Mouse (Mus musculus) layer of hippocampus, postnatal 10 days (tissue): ENCODE measurements around the gene Sstr5. TPM values are rescaled to one million over a fixed set of nuclear protein-coding genes. Genes with fewer than 3 reads are reported as not detected.
A peak's percentile ranks its signal among the peaks of the same experiment; 100 is the strongest.

Experiments used
- DNase-seq, 2 experiments: peaks; one replicate each; pipeline ENCODE4 v3.0.0; 2021; ENCODE audit warnings: low spot score in 2 of 2
- long read RNA-seq: library from polyadenylated mRNA; stranded (forward); transcript quantifications from one replicate; pipeline ENCODE4 v2.0.0, GENCODE M21; 2023
- total RNA-seq, 2 experiments: library from RNA; stranded (reverse); gene quantifications; 2 replicates each; pipeline ENCODE4 v1.2.3; 2021

Sstr5 gene
- under 1 TPM; 0.18 to 0.38 TPM for total RNA-seq
- long read RNA-seq, result 0 reads

GRCm38 (mm10) chr17:25497013-25497412 is at the start of gene Sstr5:
Gene Sstr5, minus strand, starts transcription at chr17:25497288.
- DNase-seq, result no peak

- no peak for DNase-seq
These were observed 44.7 kb upstream of the Sstr5 start for GRCm38 (mm10) chr17:25541768-25542167.

GRCm38 (mm10) chr17:25540731-25541130 is 43.6 kb upstream of the Sstr5 start:
- DNase-seq, result no peak

- DNase-seq, result peak in 1 of 2 experiments; percentile 47
These were observed 42.1 kb upstream of the Sstr5 start for GRCm38 (mm10) chr17:25538945-25539875.

- DNase-seq, result peak; percentile 31 to 52
These were observed 33.4 kb upstream of the Sstr5 start for GRCm38 (mm10) chr17:25530357-25531022.

GRCm38 (mm10) chr17:25522080-25522479 is 25.0 kb upstream of the Sstr5 start:
- no peak for DNase-seq

GRCm38 (mm10) chr17:25520492-25520891 is 23.4 kb upstream of the Sstr5 start:
- peak; percentile 33 to 38 for DNase-seq

GRCm38 (mm10) chr17:25519511-25519910 is 22.4 kb upstream of the Sstr5 start:
- DNase-seq, result peak; percentile 43 to 58

- peak; percentile 60 to 71 for DNase-seq
These were observed 21.1 kb upstream of the Sstr5 start for GRCm38 (mm10) chr17:25518144-25518543.

GRCm38 (mm10) chr17:25516315-25516714 is 19.2 kb upstream of the Sstr5 start:
- no peak for DNase-seq

- no peak for DNase-seq
These were observed 17.0 kb upstream of the Sstr5 start for GRCm38 (mm10) chr17:25514055-25514454.

GRCm38 (mm10) chr17:25511876-25512275 is 14.8 kb upstream of the Sstr5 start:
- DNase-seq, result no peak

GRCm38 (mm10) chr17:25510074-25510830 is 13.2 kb upstream of the Sstr5 start:
- no peak for DNase-seq

- peak; percentile 87 for DNase-seq
These were observed 11.9 kb upstream of the Sstr5 start for GRCm38 (mm10) chr17:25508860-25509577.

- DNase-seq, result peak; percentile 83 to 85
These were observed 10.7 kb upstream of the Sstr5 start for GRCm38 (mm10) chr17:25507799-25508198.

GRCm38 (mm10) chr17:25502599-25502998 is 5.5 kb upstream of the Sstr5 start:
- no peak for DNase-seq

- DNase-seq, result no peak
These were observed 15.0 kb downstream of the Sstr5 start for GRCm38 (mm10) chr17:25482092-25482491.

- no peak for DNase-seq
These were observed 16.3 kb downstream of the Sstr5 start for GRCm38 (mm10) chr17:25480820-25481219.

GRCm38 (mm10) chr17:25480152-25480551 is 16.9 kb downstream of the Sstr5 start:
- no peak for DNase-seq

GRCm38 (mm10) chr17:25475946-25476744 is 20.9 kb downstream of the Sstr5 start:
- DNase-seq, result peak; percentile 72 to 79
